Mouse (Mus musculus) testis, adult 2 months (tissue): ENCODE data around the gene Arhgap15. TPM values are rescaled to one million over a fixed set of nuclear protein-coding genes. Genes with fewer than 3 reads are reported as not detected.
"Not testable (repeated sequence)": the region's sequence is repeated elsewhere in the genome, so short reads cannot be mapped to it uniquely, and the experiment has no call there.

Experiments
- H3K27ac ChIP-seq: fragments of 200-500 bp; 2 replicates; pipeline ENCODE4 v1.5.1; 2012; ENCODE audit warnings: low read depth, low read length; ENCODE audit not compliant: control insufficient read depth, insufficient read depth
- H3K27me3 ChIP-seq: fragments of 200-500 bp; 2 replicates; pipeline ENCODE4 v1.6.1; 2012; ENCODE audit warnings: mild to moderate bottlenecking, low read length, moderate library complexity; ENCODE audit not compliant: control insufficient read depth, insufficient read depth
- H3K36me3 ChIP-seq: fragments of 200-500 bp; 2 replicates; pipeline ENCODE4 v1.6.1; 2012; ENCODE audit warnings: mild to moderate bottlenecking, low read length; ENCODE audit not compliant: control insufficient read depth, insufficient read depth
- H3K4me1 ChIP-seq: fragments of 200-500 bp; 2 replicates; pipeline ENCODE4 v1.6.1; 2012; ENCODE audit warnings: low read length; ENCODE audit not compliant: control insufficient read depth, insufficient read depth
- H3K4me3 ChIP-seq: fragments of 200-500 bp; 2 replicates; pipeline ENCODE4 v1.5.1; 2012; ENCODE audit warnings: low read depth, mild to moderate bottlenecking, low read length, moderate library complexity, mixed read lengths; ENCODE audit not compliant: control insufficient read depth
- CTCF ChIP-seq: fragments of 200-500 bp; IDR thresholded peaks from 2 replicates; pipeline ENCODE4 v1.5.1; 2012; ENCODE audit warnings: low read depth, mild to moderate bottlenecking, inconsistent platforms, low read length, moderate library complexity; ENCODE audit not compliant: control insufficient read depth, insufficient read depth, insufficient replicate concordance
- POLR2A ChIP-seq: fragments of 200-500 bp; IDR thresholded peaks from 2 replicates; pipeline ENCODE4 v1.6.1; 2012; ENCODE audit warnings: low read depth, mild to moderate bottlenecking, inconsistent platforms, low read length, moderate library complexity; ENCODE audit not compliant: control insufficient read depth
- polyA plus RNA-seq: library from polyadenylated mRNA; depleted of rRNA; stranded (reverse); fragments of >200 nt; gene quantifications from 2 replicates; pipeline ENCODE4 v1.2.3, GENCODE M21; 2012

The Arhgap15 gene
- polyA plus RNA-seq, 1 experiment = 0.43 TPM

- Histone ChIP-seq H3K27ac (no peak overlapping the region), H3K4me1 (no peaks in the 10 kb centered on the region), H3K27me3 (no peaks in the 10 kb centered on the region), H3K4me3 (no peak overlapping the region), H3K36me3 (no peaks in the 10 kb centered on the region)
- TF ChIP-seq POLR2A (no peak), CTCF (no peak)
Observed at GRCm38 (mm10) chr2:43732396-43732795, 16.2 kb upstream of the Arhgap15 start.

DNA sequence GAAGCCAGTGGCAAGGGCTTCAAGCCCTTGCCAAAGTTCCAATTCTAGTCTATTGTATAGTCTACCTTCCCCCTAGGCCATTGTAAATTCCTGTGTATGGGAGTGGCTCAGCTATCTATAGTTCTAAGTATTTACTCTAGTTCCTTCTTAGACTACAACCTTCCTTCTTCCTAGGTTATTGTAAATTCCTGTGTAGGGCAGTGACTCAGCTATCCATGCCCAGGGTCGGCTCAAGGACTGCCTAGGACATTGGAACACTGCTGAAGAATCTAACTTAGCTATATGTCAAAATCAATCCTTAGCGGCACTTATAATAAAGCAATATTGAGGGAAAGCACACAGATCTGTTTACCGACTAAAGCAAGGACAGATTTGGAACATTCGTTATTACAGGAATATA lies 13.6 kb upstream of the Arhgap15 start:
- H3K27me3 ChIP-seq, H3K4me1 ChIP-seq, H3K4me3 ChIP-seq, H3K27ac ChIP-seq, H3K36me3 ChIP-seq: not testable (repeated sequence)

DNA sequence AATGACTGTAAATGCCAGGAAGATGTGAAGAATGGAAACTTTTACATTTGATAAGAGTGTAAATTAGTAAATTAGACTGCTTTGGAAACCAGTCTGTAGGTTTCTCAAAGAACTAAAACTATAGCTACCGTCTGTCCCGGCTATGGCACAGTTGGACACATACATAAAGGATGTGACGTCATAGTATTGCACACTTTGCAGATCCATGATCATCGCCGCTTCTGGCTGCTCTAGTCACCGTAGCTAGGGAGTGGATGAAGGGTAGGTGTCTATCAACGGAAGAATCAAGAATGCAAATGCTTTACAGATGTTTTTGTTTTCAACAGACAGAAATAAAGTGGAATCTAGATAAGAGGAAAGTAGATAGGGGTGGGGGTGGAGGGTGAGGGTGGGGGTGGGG lies 11.1 kb upstream of the Arhgap15 start:
- no peak overlapping the region for H3K27ac ChIP-seq
- no peaks in the 10 kb centered on the region for H3K27me3 ChIP-seq
- TF ChIP-seq CTCF (no peak), POLR2A (no peak)
- H3K4me3 ChIP-seq = no peak overlapping the region
- no peaks in the 10 kb centered on the region for H3K4me1 ChIP-seq
- no peaks in the 10 kb centered on the region for H3K36me3 ChIP-seq

GRCm38 (mm10) chr2:43738562-43739112 lies 10.0 kb upstream of the Arhgap15 start:
- no peaks in the 10 kb centered on the region for H3K27me3 ChIP-seq
- H3K27ac ChIP-seq = no peak overlapping the region
- H3K36me3 ChIP-seq = no peaks in the 10 kb centered on the region
- no peaks in the 10 kb centered on the region for H3K4me1 ChIP-seq
- TF ChIP-seq POLR2A (no peak), CTCF (no peak)
- H3K4me3 ChIP-seq = no peak overlapping the region

GRCm38 (mm10) chr2:43739190-43739818 lies 9.3 kb upstream of the Arhgap15 start:
- H3K36me3 ChIP-seq = no peaks in the 10 kb centered on the region

DNA sequence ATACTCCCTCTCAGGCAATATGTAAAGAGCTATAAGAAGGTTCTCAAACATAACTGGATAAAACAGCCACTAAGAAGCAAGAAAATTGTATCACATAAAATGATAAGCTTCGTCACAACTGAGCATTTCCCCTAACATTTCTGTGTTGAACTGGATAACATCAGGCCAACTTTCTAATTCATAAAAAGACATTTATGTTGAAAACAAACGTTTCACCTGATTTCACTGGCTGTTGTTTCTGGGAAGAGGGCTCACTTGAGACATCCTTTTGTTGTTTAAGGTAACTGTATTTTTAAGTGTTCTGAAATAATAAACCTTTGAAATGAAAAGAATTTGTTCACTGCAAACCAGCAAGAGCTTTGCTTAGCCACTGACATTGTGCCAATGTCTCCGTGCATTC lies 697 bp downstream of the Arhgap15 start:
- no peak for TF ChIP-seq CTCF
- TF ChIP-seq POLR2A = no peak
- Histone ChIP-seq H3K27ac (no peak overlapping the region), H3K27me3 (no peaks in the 10 kb centered on the region), H3K4me3 (no peak overlapping the region), H3K36me3 (no peaks in the 10 kb centered on the region), H3K4me1 (no peaks in the 10 kb centered on the region)

More at GRCm38 (mm10) chr2:43739190-43739818, 9.3 kb upstream of the Arhgap15 start:
- Histone ChIP-seq H3K27ac (no peak overlapping the region), H3K4me3 (no peak overlapping the region), H3K4me1 (no peaks in the 10 kb centered on the region), H3K27me3 (no peaks in the 10 kb centered on the region)
- TF ChIP-seq POLR2A (no peak), CTCF (no peak)

DNA sequence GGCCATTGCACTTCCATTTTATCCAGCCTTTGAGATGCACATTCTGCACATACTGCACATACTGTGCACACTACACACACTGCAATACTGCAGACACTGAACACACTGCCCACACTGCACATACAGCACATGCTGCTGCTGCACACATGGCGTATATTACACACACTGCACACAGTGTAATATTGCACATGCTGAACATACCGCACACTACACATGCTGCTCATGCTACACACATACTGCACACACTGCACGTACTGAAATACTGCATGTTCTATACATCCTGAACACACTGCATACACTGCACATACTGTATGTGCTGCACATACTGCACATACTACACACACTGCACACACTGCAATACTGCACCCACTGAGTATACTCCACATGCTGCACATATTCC lies 7.3 kb downstream of the Arhgap15 start:
- no peaks in the 10 kb centered on the region for H3K27me3 ChIP-seq
- TF ChIP-seq POLR2A (no peak), CTCF (no peak)
- H3K36me3 ChIP-seq = no peaks in the 10 kb centered on the region
- H3K27ac ChIP-seq = no peak overlapping the region
- no peak overlapping the region for H3K4me3 ChIP-seq
- H3K4me1 ChIP-seq = no peaks in the 10 kb centered on the region

DNA sequence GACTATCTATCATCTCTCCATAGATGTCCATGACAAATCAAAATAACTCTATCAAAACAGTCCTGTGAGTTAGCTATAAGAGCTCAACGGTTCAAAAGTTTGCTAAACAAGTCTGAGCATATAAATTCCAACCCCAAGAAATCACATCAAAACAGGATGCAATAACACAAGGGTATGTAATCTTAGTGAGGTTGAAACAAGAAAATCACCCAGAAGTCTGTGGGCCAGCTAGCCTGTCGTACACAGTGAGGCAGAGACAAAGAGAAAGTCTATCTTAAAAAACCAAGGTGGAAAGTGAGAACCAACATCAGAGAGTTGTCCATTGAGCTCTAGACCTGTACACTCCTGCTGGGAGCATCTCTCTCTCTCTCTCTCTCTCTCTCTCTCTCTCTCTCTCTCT lies 8.0 kb downstream of the Arhgap15 start:
- TF ChIP-seq POLR2A = no peak
- TF ChIP-seq CTCF = no peak
- H3K36me3 ChIP-seq = no peaks in the 10 kb centered on the region
- no peak overlapping the region for H3K4me3 ChIP-seq

More for the DNA sequence above, 8.0 kb downstream of the Arhgap15 start:
- Histone ChIP-seq H3K4me1 (no peaks in the 10 kb centered on the region), H3K27ac (no peak overlapping the region), H3K27me3 (no peaks in the 10 kb centered on the region)
